Mouse (Mus musculus) brown adipose tissue, adult 24 weeks (tissue): ENCODE data around the gene Il4ra. TPM values are rescaled to one million over a fixed set of nuclear protein-coding genes. Genes with fewer than 3 reads are reported as not detected.

Source experiments
- H3K27ac ChIP-seq: fragments of 200-500 bp; replicated peaks from 2 replicates; pipeline ENCODE4 v1.5.1; 2012; ENCODE audit warnings: low read depth, mild to moderate bottlenecking, low read length
- H3K4me1 ChIP-seq: fragments of 200-500 bp; 2 replicates; pipeline ENCODE4 v1.6.1; 2012; ENCODE audit warnings: low read length, mixed read lengths; ENCODE audit not compliant: control insufficient read depth, insufficient read depth, insufficient read length
- H3K4me3 ChIP-seq: fragments of 200-500 bp; 2 replicates; pipeline ENCODE4 v1.5.1; 2012; ENCODE audit warnings: low read depth, mild to moderate bottlenecking, low read length, moderate library complexity; ENCODE audit not compliant: insufficient read depth
- polyA plus RNA-seq: library from polyadenylated mRNA; stranded (reverse); fragments of >200 nt; gene quantifications from 2 replicates; pipeline ENCODE4 v1.2.4, GENCODE M21; 2012; ENCODE audit not compliant: missing spikeins, insufficient read depth, insufficient read length

The Il4ra gene
- polyA plus RNA-seq: 5.5 and 8.6 TPM in 2 replicates

DNA sequence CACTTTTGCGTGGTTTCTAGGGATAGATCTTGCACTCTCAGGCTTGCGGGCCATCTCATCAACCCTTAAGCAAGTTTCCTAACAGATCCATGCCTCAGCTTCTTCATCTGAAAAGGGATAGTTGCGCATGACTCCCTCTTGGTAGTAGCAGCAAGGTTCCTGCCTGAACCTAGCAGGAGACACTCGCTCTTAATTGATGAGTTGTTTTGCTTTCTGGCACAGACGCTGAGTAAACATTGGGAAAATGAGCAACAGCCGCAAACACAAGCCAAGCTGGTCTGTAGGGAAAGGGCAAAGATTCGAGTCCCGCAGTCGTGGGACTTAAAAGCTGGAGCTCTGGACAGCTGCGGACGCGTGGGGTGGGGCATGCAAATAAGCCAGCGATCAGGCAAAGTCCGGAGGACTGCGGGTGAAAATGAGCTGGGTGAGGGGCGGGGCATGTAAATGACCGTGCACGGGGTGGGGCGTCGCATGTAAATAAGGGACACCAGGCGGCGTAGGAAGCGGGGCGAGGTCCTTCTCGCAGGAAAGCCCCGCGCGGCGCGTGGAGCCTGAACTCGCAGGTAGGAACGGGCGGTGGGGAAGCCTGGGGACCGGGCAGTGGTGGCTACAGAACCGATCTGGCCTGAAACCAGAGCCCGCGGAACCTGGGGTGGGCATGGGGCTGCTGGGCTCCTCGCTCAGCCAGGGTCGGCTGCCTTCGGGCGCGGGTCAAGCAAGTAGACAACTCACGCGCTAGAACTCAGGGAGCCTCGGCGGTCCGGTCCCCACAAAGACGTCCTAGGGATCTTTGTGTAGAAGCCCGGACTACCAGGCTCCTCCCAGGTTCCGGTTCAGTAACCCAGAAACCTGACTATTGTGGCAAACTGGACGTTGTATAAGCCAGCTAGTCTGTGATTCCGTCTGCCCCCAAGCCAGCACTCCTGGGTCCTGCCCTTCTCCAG, at the start of gene Il4ra:
Gene Il4ra, plus strand, starts transcription at position 355 of the 944 bp plus-strand sequence.
- peaks cover 31% of the 10 kb centered on the region for H3K4me1 ChIP-seq
- peak within 1 kb of the TSS; percentile 73 for H3K4me3 ChIP-seq
- peak within 1 kb of the TSS; percentile 65 for H3K27ac ChIP-seq

DNA sequence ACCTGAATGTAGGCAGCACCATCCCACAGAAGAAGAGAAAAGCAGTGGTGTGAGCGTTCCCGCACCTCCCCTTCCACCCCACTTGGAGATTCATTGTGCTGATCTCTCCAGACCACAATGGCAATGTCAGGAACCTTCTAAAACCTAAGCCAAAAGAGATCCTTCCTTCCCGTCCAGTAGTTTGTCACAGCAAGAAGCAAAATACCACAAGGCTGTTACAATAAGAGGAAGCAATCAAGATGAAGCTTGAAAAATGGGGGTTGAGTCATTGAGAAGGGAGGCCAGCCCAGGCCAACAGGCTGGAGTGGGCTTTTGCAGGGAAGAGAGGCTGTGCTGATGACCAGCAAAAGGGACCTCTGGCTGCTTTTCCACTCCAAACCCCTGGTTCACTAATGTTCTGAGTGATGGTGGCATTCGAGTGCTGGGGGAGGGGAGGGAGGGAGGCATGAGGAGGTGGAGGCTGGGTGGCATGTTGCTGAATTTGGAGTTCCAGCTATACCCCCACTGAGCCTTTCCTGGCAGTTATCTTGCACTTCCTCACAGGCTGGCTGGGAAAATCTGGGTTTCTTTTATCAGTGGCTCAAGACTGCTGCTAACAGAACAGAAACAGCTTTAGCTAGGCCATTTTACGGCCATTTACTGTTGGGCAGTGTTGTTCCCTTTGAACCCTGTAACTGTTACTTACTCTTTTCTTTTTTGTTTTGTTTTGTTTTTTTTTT, 48.4 kb upstream of the Il4ra start:
- peaks cover 7% of the 10 kb centered on the region; the same call in 1 of the 2 replicates for H3K4me1 ChIP-seq
- no peak overlapping the region for H3K4me3 ChIP-seq
- H3K27ac ChIP-seq: 0 out of 2 replicates have a peak overlapping the region, but pooled peaks have one; percentile 36

DNA sequence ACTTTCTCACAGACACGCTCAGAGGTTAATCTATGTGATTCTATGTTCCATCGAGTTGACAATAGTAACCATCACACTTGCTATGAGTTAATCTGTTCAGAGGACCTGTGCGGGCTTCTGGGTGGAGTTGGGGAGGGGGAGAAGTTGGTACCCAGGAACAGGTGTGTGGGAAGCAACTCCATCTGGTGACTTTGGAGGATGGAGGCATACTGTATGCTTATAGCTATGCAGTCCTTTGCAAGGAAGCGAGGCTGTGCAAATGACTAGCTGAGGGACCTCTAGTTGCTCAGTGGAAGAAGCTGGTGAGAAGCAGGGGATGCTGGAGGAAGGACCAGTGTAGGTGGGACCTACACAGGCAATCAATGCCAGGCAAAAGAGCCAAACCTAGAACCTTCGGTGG, 47.3 kb upstream of the Il4ra start:
- Histone ChIP-seq H3K4me1 (peaks cover 7% of the 10 kb centered on the region; the same call in 1 of the 2 replicates), H3K27ac (no peak overlapping the region), H3K4me3 (no peak overlapping the region)

DNA sequence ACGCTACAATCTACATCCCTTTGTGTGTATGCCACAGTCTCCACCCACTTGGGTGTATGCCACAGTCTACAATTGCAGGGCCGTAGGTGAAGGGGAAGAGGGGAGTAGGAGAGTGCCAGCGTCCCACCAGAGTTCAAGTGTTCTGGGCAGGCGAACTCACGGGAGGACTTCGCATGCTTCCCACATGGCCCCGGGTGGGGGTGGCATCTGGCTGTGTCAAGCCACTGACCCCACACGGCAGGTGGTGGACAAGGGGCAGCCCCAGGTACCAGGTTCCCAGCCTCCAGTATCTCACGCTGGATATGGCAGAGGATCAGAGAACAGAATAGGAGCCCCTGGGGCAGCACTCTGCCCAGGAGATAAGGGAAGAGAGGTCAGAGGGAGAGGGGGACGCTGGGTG, 46.4 kb upstream of the Il4ra start:
- H3K27ac ChIP-seq: no peak overlapping the region
- H3K4me3 ChIP-seq: no peak overlapping the region
- peaks cover 5% of the 10 kb centered on the region; the same call in 1 of the 2 replicates for H3K4me1 ChIP-seq

DNA sequence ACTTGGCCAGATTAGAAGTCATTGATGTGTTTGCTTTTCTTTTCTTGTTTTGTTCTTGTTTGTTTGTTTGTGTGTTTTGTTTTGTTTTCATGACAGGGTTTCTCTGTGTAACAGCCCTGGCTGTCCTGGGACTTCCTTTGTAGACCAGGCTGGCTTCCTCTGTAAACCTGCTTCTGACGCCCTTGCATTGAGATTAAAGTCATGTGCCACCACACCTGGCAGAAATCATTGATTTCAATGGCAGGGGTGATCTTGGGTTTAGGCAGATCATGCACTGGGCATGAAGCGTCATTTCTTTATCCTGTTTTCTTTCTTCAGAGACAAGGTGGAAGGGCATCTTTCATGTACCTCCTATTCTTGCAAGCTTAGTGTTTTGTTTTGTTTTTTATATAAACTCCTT, 44.6 kb upstream of the Il4ra start:
- Histone ChIP-seq H3K27ac (no peak overlapping the region), H3K4me1 (peaks cover 5% of the 10 kb centered on the region; the same call in 1 of the 2 replicates), H3K4me3 (no peak overlapping the region)

DNA sequence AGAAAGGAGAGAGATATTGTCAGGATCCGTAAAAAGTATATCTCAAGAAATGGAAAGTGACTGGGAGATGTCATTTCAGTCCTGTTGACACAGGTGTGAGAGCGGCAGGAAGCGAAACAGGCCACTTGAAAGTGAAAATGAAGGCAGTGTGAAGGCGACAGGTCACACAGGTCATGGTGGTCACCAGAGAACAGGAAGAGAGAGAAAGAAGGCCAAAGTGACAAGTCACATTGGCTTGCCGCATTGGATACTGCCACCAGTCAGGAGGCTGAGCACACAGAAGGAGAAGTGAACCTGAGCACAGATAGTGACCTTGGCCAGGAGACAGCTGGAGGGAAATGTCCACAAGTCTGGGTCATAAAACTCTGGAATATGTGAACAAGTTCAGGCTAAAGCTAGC, 40.5 kb upstream of the Il4ra start:
- Histone ChIP-seq H3K27ac (no peak overlapping the region), H3K4me1 (no peaks in the 10 kb centered on the region), H3K4me3 (no peak overlapping the region)

DNA sequence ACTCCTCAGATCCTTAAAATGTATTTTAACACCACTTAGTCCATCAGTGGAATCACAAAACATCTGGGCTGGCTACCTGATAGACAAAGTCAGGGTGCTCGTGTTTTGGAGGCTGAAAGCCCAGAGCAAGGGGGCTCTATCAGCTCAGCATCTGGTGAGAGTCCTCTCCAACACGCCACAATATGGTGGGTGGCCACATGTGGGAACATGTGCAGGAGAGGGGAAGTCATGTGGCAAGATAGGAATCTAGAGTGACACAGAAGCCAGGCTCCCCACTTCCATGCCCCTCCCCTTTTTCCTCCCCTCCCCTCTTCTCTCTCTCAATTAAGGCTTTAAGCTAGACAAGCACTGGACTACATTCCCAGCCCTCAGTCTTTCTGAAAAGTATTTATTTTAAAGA, 40.1 kb upstream of the Il4ra start:
- H3K4me1 ChIP-seq: no peaks in the 10 kb centered on the region
- H3K27ac ChIP-seq: no peak overlapping the region
- no peak overlapping the region for H3K4me3 ChIP-seq

DNA sequence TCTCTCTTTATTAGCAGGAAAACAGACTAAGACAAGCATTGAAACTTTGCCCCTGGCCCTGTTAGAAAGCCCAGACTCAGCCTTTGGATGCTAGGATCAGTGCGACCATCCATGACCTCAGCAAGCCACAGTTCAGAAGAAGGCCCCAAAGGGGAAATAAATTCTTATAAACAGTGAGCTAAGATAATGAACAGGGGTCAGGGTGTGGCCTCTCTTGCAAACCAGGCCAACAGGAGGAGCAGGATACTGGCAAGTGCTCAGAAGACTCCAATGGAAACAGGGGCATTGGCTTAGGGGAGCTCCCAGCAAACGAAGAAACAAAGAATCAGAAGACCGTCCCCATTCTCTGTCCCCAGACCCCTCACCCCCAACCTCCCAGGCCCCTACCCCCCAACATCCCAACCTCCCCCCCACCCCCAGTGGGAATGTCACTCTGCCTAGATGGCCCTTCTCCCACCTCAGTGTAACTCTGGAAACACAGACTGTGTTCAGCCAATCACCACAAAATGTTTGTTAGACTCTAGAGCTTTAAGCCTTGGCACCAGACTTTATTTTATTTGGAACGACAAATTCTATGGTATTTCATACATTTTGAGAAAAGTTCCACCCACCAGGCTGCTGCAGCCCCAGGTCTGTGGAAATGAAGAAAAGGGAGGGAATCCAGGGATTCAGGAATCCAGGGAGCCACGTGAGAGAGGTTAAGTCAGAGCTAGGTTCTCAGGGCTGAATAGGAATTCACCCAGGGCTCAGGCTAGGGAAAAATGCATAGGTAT, 36.7 kb upstream of the Il4ra start:
- Histone ChIP-seq H3K4me3 (no peak overlapping the region), H3K27ac (no peak overlapping the region), H3K4me1 (no peaks in the 10 kb centered on the region)

DNA sequence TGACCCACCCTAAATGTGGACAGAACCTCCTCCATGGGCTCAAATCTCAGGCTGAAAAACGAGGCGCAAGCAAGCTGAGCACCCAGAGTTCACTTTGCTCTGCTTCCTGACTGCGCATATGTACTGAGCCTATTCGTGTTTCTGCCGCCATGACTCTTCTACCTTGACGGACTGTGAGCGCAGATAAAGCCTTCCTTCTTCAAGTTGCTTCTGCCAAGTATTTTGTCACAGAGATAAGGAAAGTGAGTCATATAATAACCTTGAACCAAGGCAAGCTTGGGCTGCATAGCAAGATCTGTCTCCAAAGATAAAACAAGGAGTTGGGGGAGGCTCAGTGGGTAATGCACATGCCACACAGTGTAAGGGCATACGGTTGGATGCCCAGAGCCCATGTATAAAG, 35.2 kb upstream of the Il4ra start:
- H3K4me3 ChIP-seq: no peak overlapping the region
- H3K4me1 ChIP-seq: no peaks in the 10 kb centered on the region
- H3K27ac ChIP-seq: no peak overlapping the region

DNA sequence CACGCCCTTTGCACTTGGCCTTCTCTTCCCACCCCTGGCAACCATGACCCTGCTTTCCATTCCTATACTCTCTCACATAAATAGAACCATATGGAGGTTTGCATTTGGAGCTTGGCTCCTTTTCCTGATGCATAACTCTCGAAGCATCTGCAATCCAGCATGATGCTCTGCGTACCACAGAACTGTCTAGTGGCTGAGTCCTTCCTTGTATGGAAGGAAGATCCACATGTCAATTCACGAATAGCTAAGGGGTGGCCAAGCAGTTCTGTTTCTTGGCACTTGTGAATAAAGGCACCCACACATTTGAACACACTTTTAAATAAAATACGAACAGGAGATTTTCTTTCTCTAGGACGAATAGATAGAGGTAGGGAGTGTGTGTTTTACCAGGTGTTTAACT, 34.5 kb upstream of the Il4ra start:
- H3K4me3 ChIP-seq: no peak overlapping the region
- H3K27ac ChIP-seq: no peak overlapping the region
- H3K4me1 ChIP-seq: no peaks in the 10 kb centered on the region

DNA sequence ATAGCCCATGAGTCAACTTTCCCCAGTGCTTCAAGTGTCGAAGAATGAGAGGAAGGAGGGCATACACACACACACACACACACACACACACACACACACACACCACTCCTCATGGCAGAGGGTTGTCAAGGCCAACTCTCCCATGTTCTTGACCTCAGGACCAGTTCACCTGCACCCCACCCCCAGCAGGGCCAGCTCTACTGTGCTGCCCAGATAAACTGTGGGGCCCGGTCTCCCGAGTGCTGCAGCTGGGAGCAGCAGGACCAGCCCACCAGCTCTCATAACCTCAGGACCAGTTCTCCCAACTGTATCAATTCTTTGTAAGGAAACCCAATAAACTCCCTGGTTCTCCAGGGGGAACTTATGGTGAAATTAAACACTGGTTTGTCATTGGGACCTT, 32.2 kb upstream of the Il4ra start:
- no peaks in the 10 kb centered on the region for H3K4me1 ChIP-seq
- H3K4me3 ChIP-seq: no peak overlapping the region
- H3K27ac ChIP-seq: no peak overlapping the region

DNA sequence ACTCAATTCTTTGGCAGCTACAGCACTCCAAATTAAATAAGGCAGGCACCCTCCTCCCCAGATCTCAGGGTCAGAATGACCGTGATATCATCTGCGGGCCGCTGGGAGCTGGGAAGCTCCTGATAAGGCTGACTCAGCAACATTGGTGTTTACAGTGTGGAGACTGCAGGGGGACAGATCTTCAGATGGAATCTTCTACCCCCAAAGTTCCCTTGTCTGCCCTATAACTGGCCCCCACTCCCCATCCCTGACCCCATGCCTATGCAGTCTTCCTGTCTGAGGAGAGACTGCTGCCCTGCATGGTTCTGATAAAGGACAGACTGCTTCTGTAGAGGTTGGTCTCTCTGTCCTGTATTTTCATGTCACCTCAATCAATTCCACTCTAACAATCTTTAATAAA, 28.9 kb upstream of the Il4ra start:
- Histone ChIP-seq H3K27ac (no peak overlapping the region), H3K4me1 (no peaks in the 10 kb centered on the region), H3K4me3 (no peak overlapping the region)

DNA sequence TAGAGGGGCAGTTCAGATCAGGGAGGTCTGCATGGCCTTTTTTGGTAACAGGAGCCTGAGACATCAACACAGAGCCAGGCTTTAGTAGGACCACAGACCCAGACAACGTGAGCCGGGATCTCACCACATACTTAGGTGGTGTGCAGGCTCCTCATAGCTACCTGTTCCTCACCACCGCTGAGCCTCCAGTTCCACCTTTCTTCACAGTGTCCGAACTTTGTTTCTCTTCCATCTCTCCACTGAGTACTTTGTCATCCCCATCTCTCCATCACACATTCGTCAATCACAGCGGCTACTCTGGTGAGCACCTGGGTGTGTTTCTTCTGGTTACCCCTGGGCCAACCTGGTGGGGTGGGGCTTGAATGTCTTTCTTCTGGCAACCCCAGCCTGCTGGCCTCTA, 24.7 kb upstream of the Il4ra start:
- no peak overlapping the region for H3K4me3 ChIP-seq
- no peaks in the 10 kb centered on the region for H3K4me1 ChIP-seq
- no peak overlapping the region for H3K27ac ChIP-seq

DNA sequence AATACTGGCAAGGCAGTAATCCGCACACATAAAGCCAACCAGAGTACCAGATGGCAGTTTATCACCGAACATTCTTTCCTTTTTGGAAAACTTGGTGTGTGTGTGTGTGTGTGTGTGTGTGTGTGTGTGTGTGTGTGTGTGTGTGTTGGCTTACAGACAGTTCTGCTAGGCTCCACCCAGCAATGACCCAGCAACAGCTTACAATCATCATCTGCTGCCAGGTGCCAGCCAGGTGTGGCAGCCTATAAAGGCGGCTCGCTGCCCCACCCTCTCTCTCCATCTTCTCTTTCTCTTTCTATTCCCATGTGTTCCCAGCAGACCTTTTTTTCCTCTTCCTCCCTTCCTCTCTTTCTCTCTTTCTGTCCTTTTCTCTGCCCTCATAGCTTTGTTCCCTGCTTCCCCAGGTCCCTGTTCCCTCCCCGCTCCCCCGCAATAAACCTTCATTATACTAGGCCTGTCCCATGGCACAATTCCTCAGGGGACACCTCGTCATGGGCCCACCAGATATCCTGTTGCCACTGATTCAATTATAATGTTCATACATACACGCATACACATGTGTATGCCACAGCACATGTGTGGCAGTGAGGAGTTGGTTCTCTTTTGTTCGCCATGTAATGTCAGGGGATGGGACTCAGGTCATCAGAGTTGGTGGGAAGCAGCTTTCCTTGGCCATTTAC, 23.9 kb upstream of the Il4ra start:
- H3K4me3 ChIP-seq: no peak overlapping the region
- H3K27ac ChIP-seq: no peak overlapping the region

More for the DNA sequence above, 23.9 kb upstream of the Il4ra start:
- no peaks in the 10 kb centered on the region for H3K4me1 ChIP-seq
